Mouse (Mus musculus) lung, postnatal 0 days (tissue): Measurements from ENCODE around the gene Cdk18. TPM values are rescaled to one million over a fixed set of nuclear protein-coding genes. Genes with fewer than 3 reads are reported as not detected.

Experiments used
- ATAC-seq: fragments of 200-750 bp; cut with Nextera tagmentation; 2 replicates; pipeline ENCODE4 v1.8.0; 2017; ENCODE audit warnings: moderate library complexity
- DNase-seq: peaks from one replicate; pipeline ENCODE4 v3.0.0-alpha.2; 2016; ENCODE audit warnings: low spot score
- H3K27ac ChIP-seq: fragments of 300-500 bp; sonication (generic); 2 replicates; pipeline ENCODE4 v1.5.1; 2014; ENCODE audit warnings: antibody characterized with exemption, mild to moderate bottlenecking, low read length, mixed read lengths
- H3K27me3 ChIP-seq: fragments of 300-500 bp; sonication (generic); replicated peaks from 2 replicates; pipeline ENCODE4 v1.6.1; 2014; ENCODE audit warnings: low read length, mixed read lengths; ENCODE audit not compliant: insufficient read depth
- H3K36me3 ChIP-seq: fragments of 300-500 bp; sonication (generic); 2 replicates; pipeline ENCODE4 v1.6.1; 2014; ENCODE audit warnings: low read length, mixed read lengths; ENCODE audit not compliant: insufficient read depth
- H3K4me1 ChIP-seq: fragments of 300-500 bp; sonication (generic); 2 replicates; pipeline ENCODE4 v1.6.1; 2014; ENCODE audit warnings: antibody characterized with exemption, low read depth, low read length, mixed read lengths; ENCODE audit not compliant: insufficient read depth
- H3K4me2 ChIP-seq: fragments of 300-500 bp; sonication (generic); replicated peaks from 2 replicates; pipeline ENCODE4 v1.6.1; 2014; ENCODE audit warnings: low read depth, mild to moderate bottlenecking, low read length, moderate library complexity, mixed read lengths
- H3K4me3 ChIP-seq: fragments of 300-500 bp; sonication (generic); 2 replicates; pipeline ENCODE4 v1.5.1; 2014; ENCODE audit warnings: low read depth, low read length
- H3K9ac ChIP-seq: fragments of 300-500 bp; sonication (generic); replicated peaks from 2 replicates; pipeline ENCODE4 v1.6.1; 2014; ENCODE audit warnings: low read depth, mild to moderate bottlenecking
- H3K9me3 ChIP-seq: fragments of 300-500 bp; sonication (generic); 2 replicates; pipeline ENCODE4 v1.6.1; 2016; ENCODE audit warnings: low read length, mixed read lengths
- CTCF ChIP-seq: IDR thresholded peaks from 2 replicates; pipeline ENCODE4 v1.5.1; 2016; ENCODE audit warnings: antibody characterized with exemption, mild to moderate bottlenecking
- EP300 ChIP-seq: IDR thresholded peaks from 2 replicates; pipeline ENCODE4 v1.6.1; 2016; ENCODE audit warnings: antibody characterized with exemption, mild to moderate bottlenecking, control low read depth
- WGBS: fragments of 180-500 bp; shearing (Covaris S2); extraction: QIAGEN DNeasy Blood & Tissue Kit; methylation state at CpG from one replicate; pipeline ENCODE4 v1.1.7; 2014; 5-methylcytosine and 5-hydroxymethylcytosine counted together
- polyA plus RNA-seq: library from polyadenylated mRNA; unstranded; fragments of >200 nt; fragmentation: Nextera tagmentation; extraction: Ambion mirVana; gene quantifications from 2 replicates; pipeline ENCODE4 v1.2.1, GENCODE M21; 2015

The Cdk18 gene
- polyA plus RNA-seq, 1 experiment from 2014 or later, result 6.5 TPM

- no peak overlapping the region for H3K4me3 ChIP-seq
- TF ChIP-seq CTCF (no peak), EP300 (no peak)
- no peak overlapping the region for H3K9ac ChIP-seq
- no peaks in the 10 kb centered on the region for H3K9me3 ChIP-seq
- DNase-seq, result no peak
- no peaks in the 10 kb centered on the region for H3K36me3 ChIP-seq
- no peaks in the 10 kb centered on the region for H3K4me1 ChIP-seq
- H3K27me3 ChIP-seq, result no peaks in the 10 kb centered on the region
- H3K4me2 ChIP-seq, result no peak overlapping the region
- no peak for ATAC-seq
- 35% methylated on average over 1 of the region's 1 CpGs for WGBS
- no peak overlapping the region for H3K27ac ChIP-seq
Observed at GRCm38 (mm10) chr1:132111411-132111810, 28.1 kb downstream of the Cdk18 start.

GRCm38 (mm10) chr1:132109368-132109767 is 30.1 kb downstream of the Cdk18 start:
- Histone ChIP-seq H3K4me2 (no peak overlapping the region), H3K4me3 (no peak overlapping the region), H3K9ac (no peak overlapping the region), H3K27me3 (no peaks in the 10 kb centered on the region), H3K4me1 (no peaks in the 10 kb centered on the region), H3K9me3 (no peaks in the 10 kb centered on the region), H3K36me3 (no peaks in the 10 kb centered on the region), H3K27ac (no peak overlapping the region)
- no peak for TF ChIP-seq EP300
- TF ChIP-seq CTCF, result no peak
- ATAC-seq, result no peak
- no peak for DNase-seq
- 58% methylated on average over 2 of the region's 2 CpGs for WGBS

- no peaks in the 10 kb centered on the region for H3K4me1 ChIP-seq
- DNase-seq, result no peak
- H3K27me3 ChIP-seq, result no peaks in the 10 kb centered on the region
- 57% methylated on average over 14 of the region's 14 CpGs for WGBS
- H3K9ac ChIP-seq, result no peak overlapping the region
- no peak overlapping the region for H3K4me3 ChIP-seq
- no peaks in the 10 kb centered on the region for H3K36me3 ChIP-seq
- no peak for TF ChIP-seq EP300
- no peak for TF ChIP-seq CTCF
- H3K4me2 ChIP-seq, result no peak overlapping the region
- ATAC-seq, result no peak
- no peaks in the 10 kb centered on the region for H3K9me3 ChIP-seq
- no peak overlapping the region for H3K27ac ChIP-seq
Observed at GRCm38 (mm10) chr1:132104353-132104752, 35.1 kb downstream of the Cdk18 start.

GRCm38 (mm10) chr1:132101953-132102697 is 37.4 kb downstream of the Cdk18 start:
- TF ChIP-seq EP300, result no peak
- TF ChIP-seq CTCF, result no peak
- ATAC-seq (no peak), DNase-seq (no peak)
- H3K27me3 ChIP-seq, result no peaks in the 10 kb centered on the region
- no peak overlapping the region for H3K9ac ChIP-seq
- no peaks in the 10 kb centered on the region for H3K9me3 ChIP-seq
- no peaks in the 10 kb centered on the region for H3K4me1 ChIP-seq
- H3K4me2 ChIP-seq, result no peak overlapping the region
- 53% methylated on average over 6 of the region's 6 CpGs for WGBS
- no peak overlapping the region for H3K27ac ChIP-seq
- H3K4me3 ChIP-seq, result no peak overlapping the region
- H3K36me3 ChIP-seq, result no peaks in the 10 kb centered on the region

- DNase-seq, result no peak
- no peaks in the 10 kb centered on the region for H3K27me3 ChIP-seq
- 70% methylated on average over 4 of the region's 4 CpGs for WGBS
Observed at GRCm38 (mm10) chr1:132099775-132100174, 39.7 kb downstream of the Cdk18 start.

GRCm38 (mm10) chr1:132099016-132099415 is 40.5 kb downstream of the Cdk18 start:
- 53% methylated on average over 4 of the region's 4 CpGs for WGBS
- H3K27ac ChIP-seq, result no peak overlapping the region
- no peaks in the 10 kb centered on the region for H3K9me3 ChIP-seq
- no peaks in the 10 kb centered on the region for H3K4me1 ChIP-seq
- H3K9ac ChIP-seq, result no peak overlapping the region
- no peaks in the 10 kb centered on the region for H3K36me3 ChIP-seq
- DNase-seq (no peak), ATAC-seq (no peak)
- no peaks in the 10 kb centered on the region for H3K27me3 ChIP-seq
- H3K4me2 ChIP-seq, result no peak overlapping the region
- no peak overlapping the region for H3K4me3 ChIP-seq
- TF ChIP-seq EP300, result no peak
- TF ChIP-seq CTCF, result no peak

More at GRCm38 (mm10) chr1:132099775-132100174, 39.7 kb downstream of the Cdk18 start:
- H3K4me2 ChIP-seq, result no peak overlapping the region
- H3K9ac ChIP-seq, result no peak overlapping the region
- no peak overlapping the region for H3K27ac ChIP-seq
- H3K9me3 ChIP-seq, result no peaks in the 10 kb centered on the region
- H3K4me3 ChIP-seq, result no peak overlapping the region
- H3K36me3 ChIP-seq, result no peaks in the 10 kb centered on the region
- TF ChIP-seq CTCF (no peak), EP300 (no peak)
- ATAC-seq, result no peak
- H3K4me1 ChIP-seq, result no peaks in the 10 kb centered on the region
